Mouse (Mus musculus) lung, postnatal 10 days (tissue): ENCODE results near the gene Calhm1.

Experiments used
- DNase-seq: peaks from one replicate; pipeline ENCODE4 v3.0.0; 2021

Gene Calhm1

DNA sequence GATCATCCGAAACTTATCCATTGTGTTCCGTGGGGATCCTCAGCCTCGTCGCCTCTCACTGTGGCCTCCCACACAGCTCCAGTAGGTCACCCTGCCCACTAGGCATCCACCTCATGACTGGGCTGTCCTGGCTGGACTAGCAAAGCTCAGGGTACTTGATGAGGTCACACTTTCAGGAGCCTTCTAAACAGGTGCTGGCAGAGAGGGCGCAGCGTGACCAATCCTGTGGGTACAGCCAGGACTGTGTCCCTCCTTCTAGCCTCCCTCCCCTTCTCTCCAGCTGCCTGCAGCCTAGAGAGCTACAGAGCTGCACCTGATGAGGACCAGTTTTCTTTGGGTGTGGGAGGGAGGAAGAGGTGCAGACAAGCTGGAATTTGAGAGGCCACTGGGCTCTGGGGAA, at the start of gene Calhm1:
Gene Calhm1, minus strand, starts transcription at position 101 of the 400 bp plus-strand sequence.
- no peak for DNase-seq

DNA sequence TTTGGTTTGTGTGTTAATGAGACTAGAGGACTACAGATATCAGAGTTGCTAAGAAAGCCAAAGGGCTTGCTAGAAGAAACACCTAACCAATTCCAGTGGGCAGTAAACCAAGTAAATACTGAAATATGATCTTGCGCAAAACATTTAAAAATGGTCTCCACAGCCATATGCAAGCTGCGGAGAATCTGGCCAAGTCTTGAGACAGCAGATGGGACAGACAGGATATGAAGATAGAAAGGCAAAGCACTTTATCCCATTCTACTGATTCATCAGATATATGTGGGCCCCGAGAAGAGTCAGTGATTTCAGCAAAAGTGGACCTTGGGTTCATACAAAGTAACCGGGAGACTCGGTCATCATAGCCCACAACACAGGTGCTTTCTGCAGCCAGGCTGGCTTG, 48.1 kb upstream of the Calhm1 start:
- no peak for DNase-seq

DNA sequence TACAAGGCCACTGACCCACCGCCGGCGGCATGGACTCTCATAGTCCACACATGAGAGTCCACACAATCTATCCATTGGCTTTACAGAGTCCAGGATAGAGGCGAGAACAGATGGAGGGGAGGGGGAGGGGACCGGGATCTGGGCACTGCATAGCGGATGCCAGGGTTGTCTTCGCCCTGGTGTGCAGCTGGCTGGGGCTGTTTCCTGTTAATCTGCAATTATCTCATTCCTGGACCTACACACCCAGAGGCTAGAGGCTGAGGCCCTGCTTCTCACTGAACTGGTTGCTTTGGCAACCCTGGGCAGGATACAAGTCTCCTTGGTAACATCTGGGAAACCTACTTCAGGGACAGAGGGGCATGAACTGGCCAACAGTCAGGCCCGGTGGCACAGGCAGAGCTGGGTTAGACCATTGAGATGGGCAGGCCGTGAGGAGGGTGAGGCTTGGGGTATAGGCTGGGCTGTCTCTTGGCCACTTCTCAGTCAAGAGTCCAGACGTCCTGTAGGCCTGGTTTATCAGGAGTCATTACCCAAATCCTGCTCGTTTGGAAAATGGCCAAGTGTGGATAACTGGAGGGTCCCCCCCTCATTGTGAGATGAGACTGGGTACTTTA, 44.6 kb upstream of the Calhm1 start:
- DNase-seq: peak; percentile 41

DNA sequence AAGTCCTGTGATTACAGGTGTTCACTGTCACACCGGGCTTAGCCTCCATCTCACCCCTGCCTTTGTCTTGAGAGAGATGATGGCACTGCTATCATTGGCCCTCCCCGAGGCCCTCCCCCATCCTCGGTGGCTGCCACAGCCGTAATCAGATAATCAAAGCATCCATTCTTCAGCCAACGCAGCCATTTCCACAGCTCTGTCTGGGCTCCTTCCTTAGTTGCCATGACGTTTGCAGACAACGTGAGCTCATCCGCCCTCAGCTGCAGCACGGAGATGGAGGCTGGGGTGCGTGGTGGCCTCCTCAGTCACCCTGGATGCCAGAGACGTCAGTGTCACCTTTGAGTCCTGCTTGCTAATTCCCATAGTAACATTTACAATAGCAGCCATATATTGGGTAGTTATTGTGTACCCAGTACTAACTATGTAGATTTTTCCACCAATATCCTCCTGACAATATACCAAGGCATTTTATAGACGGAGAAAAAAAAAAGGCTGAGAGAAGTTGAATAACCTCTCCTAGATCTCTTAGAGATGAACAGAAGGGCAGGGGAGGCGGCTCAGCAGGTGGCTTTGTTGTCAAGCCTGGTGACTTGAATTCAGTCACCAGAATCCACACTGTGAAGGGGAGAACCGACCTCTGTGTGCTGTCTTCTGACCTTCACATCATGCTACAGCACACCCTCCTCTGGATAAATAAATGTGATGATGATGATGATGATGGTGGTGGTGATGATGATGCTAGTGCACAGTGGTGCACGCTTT, 42.6 kb upstream of the Calhm1 start:
- no peak for DNase-seq

DNA sequence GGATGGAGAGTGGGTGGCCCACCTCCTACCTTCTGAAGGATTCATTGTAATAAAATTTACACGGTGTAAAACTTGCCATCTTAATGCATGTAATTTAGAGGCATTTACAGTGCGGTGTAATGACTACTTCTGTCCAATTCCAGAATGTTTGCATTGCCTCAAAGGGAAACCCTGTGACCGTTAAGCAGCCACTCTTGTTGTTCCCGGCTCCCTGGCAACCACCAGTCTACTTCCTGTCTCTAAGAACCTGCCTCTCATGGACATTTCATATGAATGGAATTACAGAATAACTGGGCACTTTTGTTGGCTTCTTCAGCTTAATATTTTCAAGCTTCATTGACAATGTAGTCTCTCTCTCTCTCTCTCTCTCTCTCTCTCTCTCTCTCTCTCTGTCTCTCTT, 40.7 kb upstream of the Calhm1 start:
- DNase-seq: no peak

DNA sequence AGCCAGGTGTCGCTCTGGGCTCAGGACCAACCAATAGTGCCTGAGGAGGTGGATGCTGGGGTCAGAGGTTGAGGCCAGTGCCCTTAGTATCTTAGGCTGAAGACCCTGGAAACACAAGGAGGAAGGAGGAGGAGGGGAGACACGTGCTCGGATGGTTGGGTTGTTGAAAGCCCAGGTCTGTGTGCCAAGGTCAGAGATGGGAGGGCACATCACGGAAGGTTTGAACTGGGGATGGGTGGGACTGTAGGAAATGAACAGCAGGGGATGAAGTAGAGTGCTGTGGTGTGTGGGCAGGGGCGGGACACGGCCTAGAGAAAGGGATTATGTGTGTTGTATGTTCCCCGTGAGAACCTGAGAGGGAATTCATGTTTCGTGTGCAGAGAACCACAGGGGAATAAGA, 40.2 kb upstream of the Calhm1 start:
- no peak for DNase-seq

DNA sequence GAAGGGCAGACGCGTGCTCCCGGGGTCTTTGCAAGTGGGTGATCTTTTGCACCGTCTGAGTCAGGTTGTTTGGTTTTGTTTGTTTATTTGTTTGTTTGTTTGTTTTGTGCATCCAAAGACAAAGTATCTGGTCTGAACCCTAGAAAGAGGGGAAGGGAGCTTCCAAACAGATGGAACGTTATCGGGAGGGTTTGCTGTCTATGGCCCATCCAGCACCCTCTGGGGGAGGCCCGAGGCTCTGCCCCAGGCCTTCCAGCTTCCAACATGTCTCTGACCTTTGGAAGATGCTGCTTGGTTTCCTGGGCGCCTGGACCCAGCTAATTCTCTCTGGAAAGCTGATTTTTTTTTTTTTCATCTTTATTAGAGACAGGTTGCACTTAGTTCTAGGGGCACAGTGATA, 36.0 kb upstream of the Calhm1 start:
- no peak for DNase-seq

DNA sequence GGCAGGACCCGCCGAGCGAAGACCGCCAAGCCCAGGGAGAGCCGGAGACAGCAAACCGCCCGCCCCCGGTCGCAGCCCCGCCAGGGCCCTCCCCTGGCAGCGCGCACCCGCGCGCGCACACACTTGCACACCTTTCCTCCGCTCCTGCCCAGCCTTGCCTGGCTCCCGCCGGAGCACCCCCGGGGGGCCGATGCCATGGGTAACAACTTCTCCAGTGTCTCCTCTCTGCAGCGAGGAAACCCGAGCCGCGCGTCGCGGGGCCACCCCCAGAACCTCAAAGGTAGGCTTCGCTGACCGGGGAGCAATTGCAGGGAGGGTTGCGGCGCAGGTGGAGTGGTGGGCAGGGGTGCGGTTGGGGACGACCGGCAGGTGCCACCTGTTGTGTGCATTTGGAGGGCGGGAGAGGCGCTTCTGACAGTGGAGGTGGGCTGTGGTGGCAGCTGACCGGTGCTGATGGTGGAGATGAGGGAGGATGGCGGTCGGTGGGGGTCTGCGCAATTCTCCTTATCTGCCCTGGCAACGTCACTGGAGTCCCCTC, 35.3 kb upstream of the Calhm1 start:
- DNase-seq: peak; percentile 27

DNA sequence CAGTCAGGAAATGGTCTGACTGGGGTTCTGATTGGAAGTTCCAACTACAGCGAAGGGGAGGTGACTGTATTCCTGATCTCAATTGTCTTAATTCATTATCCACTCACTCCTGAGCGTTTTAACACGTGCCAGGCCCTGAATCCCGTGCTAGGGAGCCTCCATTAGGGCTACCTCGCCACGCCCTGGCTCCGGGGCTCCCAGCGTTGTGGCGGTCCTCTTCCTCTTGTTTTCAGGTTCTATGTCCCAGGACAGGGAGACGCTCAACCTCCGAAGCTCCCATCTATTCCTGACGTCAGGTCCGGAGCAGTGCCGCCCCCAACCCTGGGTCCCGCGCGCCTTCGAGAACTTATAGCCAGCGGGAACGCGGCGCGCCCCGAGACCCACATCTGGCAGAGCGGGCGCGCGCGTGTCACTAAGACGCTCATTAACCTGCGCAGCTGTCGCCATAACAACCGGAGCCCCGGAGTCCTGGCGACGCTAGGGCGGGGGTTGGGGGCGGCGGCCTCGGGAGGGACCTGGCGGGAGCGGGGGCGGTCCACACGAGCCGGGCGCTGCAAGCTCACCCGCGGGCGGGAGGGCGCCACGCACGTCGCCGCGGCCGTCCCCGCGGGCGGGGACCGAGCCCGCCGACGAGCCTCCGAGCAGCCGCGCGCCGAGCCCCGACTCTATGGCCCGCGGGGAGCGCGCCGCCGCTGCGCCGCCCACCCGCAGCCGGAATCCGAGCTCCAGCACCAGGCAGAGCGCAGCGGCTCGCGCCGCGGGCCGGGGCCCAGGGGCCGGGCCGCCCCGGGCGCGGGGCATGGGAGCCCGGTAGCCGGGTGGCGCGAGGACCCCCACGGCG, 34.6 kb upstream of the Calhm1 start, which contains the start of gene Neurl1a:
Gene Neurl1a, plus strand, starts transcription at position 390 of the 841 bp plus-strand sequence.
- peak; percentile 39 for DNase-seq

DNA sequence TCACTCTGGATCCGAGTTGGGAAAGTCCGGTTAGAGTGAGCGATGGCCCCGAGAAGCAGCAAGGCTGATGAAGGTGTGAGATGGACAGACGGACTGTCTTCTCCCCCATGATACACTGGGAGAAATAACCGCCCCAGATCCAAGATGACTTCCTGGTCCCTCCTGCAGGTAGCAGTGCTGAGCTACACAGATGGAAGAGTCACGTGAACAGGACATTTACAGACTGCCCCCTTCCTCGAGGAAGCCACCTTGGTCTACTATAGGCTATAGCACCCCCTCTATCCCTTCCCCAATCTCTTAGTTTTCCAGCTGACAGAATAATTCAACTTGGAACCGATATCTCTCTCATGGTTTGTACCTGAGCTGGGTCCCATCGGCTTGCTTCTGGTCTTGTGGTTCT, 33.9 kb upstream of the Calhm1 start:
- peak; percentile 59 for DNase-seq

DNA sequence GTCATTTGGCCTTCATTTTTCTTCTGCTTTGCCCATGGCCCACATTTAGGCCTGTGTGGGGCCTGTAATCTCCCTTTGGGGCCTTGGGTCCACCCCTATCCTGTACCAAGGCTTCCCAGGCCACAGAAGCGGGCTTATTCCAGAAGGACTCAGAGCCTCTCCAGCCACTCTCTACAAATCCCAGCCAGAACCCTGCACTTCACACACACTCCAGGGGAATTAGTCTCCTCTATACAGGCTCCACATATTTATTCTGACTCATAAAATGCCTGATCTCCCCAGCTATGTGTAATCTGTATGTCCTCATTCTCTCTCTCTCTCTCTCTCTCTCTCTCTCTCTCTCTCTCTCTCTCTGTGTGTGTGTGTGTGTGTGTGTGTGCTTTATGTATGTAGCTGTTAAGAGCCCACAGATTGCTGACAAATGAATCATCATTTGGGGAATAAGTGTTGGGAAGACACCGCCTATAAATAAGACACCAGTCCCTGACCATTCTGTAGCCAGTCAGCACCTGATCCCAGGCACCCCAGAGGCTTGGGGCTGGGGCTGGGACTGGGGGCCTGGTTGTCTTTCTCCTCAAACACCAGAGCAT, 33.0 kb upstream of the Calhm1 start:
- no peak for DNase-seq

DNA sequence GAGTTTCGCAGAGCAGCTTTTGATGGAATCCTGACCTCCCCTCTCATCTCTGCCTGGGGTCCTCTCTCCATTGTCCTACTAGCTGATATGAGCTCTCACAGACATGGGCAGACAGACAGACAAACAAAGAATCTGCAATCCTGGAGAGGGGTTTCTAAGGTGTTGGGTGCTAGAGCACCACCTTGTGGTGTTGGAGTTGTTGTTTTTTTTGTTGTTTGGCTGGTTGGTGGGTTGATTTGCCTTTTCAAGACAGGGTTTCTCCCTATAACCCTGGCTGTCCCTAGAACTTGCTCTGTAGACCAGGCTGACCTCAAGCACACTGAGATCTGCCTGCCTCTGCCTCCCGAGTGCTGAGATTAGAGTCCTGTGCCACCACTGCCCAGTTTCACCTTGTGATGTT, 31.4 kb upstream of the Calhm1 start:
- no peak for DNase-seq

DNA sequence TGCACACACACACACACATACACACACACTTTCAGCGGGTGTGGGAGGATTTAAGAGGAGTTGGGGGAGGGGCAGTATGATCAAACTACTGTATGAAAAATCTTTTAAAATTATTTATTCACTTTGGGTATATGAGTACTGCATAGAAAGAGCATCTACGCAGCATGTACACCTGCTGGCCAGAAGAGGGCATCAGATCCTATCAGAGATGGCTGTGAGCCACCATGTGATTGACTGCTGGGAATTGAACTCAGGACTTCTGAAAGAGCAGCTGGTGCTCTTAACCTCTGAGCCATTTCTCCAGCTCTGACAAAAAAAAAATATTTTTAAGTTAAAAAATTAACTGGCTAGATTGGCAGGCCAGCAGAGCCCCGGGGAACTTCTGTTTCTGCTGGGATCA, 30.5 kb upstream of the Calhm1 start:
- peak; percentile 51 for DNase-seq

DNA sequence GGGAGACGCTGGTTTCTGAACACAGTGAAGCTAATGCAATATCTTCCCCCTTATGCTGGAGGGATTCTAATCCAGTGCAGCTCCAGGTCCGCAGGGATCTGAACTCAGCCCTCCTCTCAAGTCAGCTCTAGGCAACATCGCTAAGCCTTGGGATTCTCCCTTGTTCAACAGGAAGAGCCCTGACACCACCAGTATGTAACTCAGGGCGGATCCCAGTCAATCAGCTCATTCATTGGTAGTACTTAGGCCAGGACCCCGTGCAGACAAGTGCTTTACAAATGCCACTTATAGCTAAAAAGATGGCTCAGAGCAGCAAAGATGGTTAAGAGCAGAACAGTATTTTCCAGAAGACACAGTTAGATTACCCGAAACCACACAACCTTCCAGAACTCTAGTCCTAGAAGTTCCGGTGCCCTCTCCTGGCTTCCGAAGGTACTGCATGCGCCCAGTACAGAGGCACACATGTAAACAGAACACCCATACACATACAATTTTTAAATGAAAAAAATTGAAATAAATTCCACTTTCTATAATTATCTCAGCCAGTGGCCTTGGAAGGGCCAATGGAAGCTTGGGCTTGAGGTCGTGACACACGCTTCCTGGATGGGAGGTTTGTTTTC, 24.8 kb upstream of the Calhm1 start:
- peak; percentile 92 for DNase-seq

DNA sequence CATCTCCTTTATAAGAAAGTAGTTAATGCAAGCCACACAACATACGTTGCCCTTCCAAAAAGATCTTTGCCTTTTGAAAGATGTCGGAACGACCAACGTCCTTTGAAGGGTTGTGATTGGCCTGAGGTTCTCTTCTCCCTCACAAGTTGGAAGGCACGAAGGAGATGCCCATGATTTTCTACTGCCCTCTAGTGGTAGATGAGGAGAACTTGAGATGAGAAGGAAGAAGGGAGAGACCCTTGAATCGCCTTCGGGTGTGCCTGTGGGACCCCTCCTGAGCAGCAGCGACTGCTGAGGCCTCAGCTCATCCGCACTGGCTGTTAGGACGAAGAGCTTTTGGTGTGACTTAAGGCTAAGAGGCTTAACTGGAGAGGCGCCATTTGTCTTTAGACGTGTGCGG, 24.2 kb upstream of the Calhm1 start:
- peak; percentile 50 for DNase-seq

DNA sequence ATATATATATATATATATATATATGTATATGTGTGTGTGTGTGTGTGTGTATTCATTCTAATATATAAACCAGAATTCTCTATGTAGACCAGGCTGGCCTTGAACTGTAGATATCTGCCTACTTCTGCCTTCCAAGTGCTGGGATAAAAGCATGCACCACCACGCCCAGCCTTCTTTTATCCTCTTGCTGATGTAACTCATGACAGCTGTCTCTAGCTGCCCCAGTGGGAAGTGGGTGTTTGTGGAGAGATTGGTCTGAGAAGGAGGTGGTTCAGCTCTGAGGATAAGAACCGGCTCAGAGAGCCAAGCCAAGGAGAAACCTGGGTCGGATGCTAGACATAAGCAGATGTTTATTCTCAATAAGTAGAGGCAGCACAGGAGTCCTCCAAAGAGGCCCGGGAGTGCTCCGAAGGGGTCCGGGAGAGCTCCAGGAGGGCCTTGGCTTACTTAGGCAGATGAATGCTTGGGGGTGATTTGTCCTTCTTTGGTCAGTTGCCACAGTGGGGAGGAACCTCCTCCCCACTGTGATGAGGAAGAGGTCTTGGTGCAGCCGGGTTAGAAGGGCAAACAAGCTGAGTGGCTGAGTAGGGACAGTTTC, 23.7 kb upstream of the Calhm1 start:
- no peak for DNase-seq

DNA sequence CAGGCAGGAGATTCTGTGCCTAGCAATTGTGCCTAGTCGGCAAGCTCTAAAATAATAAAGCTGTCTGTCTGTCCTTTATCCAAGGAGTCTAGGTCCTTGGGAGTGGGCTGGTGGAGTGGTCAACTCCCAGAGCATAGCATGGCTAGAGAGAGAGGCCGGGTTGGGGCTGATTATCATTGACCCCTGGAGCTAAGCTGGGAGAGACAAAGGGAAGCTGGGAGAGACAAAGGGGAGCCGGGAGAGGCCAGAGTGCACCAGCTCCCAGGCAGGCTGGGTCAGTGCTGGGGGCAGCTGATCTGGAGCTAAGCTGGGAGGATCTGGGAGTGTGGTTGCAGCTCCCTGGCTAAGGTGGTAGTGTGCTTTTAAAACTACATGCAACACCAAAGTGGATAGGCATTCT, 22.7 kb upstream of the Calhm1 start:
- no peak for DNase-seq

DNA sequence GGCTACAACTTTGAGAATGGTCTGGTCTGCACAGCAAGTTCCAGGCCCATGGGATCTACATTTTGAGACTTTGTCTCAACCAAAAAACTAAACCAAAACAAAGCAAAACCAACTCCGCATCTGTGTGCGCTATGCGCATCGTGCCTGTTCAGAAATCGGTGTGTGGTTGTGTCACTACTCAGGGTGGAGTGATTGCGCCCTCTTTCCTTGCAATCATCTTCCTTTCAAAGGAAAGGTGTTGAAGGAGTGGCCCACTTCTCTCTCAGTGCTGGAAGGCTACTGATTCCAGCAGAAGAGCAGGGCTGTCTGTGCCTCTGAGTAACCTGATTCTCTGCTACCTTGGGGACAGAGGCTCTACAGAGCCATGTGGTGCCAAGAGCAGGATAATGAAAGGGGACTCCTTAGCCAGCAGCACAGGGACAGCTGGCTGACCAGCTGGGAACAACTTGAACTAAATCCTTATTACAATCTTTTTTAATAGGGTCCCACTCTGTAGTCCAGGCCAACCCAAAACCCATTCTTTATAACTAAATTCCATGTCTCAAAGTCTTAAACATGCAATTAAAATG, 19.2 kb upstream of the Calhm1 start:
- no peak for DNase-seq

DNA sequence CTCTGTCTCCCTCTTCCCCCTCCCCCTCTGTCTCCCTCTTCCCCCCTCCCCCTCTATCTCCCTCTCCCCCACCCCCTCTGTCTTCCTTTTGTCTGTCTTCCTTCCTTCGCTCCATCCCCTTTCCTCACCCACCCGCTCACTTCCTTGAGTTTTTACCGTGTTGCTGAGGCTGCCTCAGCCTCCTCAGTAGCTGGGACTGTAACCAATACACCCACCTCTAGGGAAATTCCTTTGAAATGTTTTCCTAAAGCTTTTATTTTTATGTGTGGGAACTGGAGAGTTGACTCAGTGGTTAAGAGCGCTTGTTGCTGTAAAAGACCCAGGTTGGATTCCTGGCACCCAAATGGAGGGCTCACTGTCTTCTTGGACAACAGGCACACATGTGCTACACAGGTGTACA, 17.6 kb upstream of the Calhm1 start:
- DNase-seq: no peak

DNA sequence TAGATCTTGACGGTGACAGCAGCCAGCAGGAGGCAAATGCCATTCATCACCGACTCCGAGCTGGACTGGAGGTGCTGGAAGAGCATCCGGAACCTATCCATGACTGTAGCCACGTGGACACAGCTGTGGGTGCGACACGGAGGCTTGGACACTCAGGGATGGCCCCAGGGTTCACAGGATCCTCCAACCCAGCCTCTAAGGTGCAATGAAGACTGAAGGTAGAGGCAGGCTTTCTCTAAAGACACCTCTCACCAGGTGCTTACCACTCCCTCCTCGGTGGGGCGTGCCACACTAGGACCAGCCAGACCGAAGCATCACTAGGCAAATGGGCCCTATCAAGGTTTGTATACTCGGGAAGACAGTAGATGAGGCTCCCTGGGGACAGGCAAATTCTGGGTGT, 13.6 kb upstream of the Calhm1 start, which contains the start of gene Calhm3:
Gene Calhm3, minus strand, starts transcription at position 101 of the 400 bp plus-strand sequence.
- DNase-seq: no peak

DNA sequence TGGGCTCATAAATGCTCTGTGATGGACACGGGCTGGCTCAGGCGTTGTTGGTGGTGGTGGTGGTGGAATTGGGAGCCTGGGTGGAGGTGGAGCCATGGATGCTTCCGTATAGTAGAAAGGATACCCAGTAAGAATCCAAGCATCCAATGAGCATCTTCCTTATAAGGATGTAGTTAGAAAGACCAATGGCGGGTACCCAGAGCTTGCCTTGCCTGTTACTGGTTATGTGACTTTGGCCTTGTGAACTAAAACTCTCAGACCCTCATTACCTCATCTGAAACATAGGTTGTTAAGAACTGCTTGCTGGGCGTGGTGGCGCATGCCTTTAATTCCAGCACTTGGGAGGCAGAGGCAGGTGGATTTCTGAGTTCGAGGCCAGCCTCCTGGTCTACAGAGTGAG, 9.7 kb upstream of the Calhm1 start:
- no peak for DNase-seq

DNA sequence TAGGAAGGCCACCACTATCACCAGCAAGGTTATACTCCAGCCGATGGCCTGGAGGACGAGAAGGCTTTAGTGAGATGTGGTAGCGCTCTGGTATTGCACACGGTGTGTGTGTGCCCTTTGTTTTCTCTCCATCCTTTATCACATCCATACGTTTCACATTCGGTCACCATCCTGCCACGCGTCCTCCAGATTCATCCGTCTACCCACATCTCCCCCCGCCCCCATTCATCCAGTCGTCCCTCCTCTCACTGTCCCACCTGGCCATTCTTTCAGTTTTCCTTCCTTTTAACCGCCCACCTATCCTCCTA, 8.0 kb upstream of the Calhm1 start:
- DNase-seq: no peak
